Mouse (Mus musculus) hindbrain, embryonic 16.5 days (tissue): ENCODE data around the gene Fignl1. TPM values are rescaled to one million over a fixed set of nuclear protein-coding genes. Genes with fewer than 3 reads are reported as not detected.

Source experiments
- ATAC-seq: fragments of 200-750 bp; cut with Nextera tagmentation; 2 replicates; pipeline ENCODE4 v1.8.0; 2017; ENCODE audit warnings: moderate TSS enrichment, moderate library complexity
- H3K27ac ChIP-seq: fragments of 300-500 bp; sonication (generic); 2 replicates; pipeline ENCODE4 v1.5.1; 2014; ENCODE audit warnings: low read depth, mild to moderate bottlenecking, control low read depth, low read length, moderate library complexity
- H3K27me3 ChIP-seq: fragments of 300-500 bp; sonication (generic); replicated peaks from 2 replicates; pipeline ENCODE4 v1.6.1; 2014; ENCODE audit warnings: low read length; ENCODE audit not compliant: control insufficient read depth, insufficient read depth
- H3K36me3 ChIP-seq: fragments of 300-500 bp; sonication (generic); 2 replicates; pipeline ENCODE4 v1.6.1; 2014; ENCODE audit warnings: mild to moderate bottlenecking, low read length, moderate library complexity, mixed read lengths; ENCODE audit not compliant: control insufficient read depth, insufficient read depth
- H3K4me1 ChIP-seq: fragments of 300-500 bp; sonication (generic); 2 replicates; pipeline ENCODE4 v1.6.1; 2014; ENCODE audit warnings: low read depth, low read length; ENCODE audit not compliant: control insufficient read depth, insufficient read depth
- H3K4me2 ChIP-seq: fragments of 300-500 bp; sonication (generic); 2 replicates; pipeline ENCODE4 v1.6.1; 2014; ENCODE audit warnings: mild to moderate bottlenecking, low read length, control low read depth, moderate library complexity
- H3K4me3 ChIP-seq: fragments of 300-500 bp; sonication (generic); 2 replicates; pipeline ENCODE4 v1.5.1; 2014; ENCODE audit warnings: mild to moderate bottlenecking, low read length, control low read depth, moderate library complexity
- H3K9ac ChIP-seq: fragments of 300-500 bp; sonication (generic); 2 replicates; pipeline ENCODE4 v1.6.1; 2014; ENCODE audit warnings: low read depth, mild to moderate bottlenecking, control low read depth, low read length, moderate library complexity
- H3K9me3 ChIP-seq: fragments of 300-500 bp; sonication (generic); 2 replicates; pipeline ENCODE4 v1.6.1; 2014; ENCODE audit warnings: mild to moderate bottlenecking, low read length, moderate library complexity; ENCODE audit not compliant: control insufficient read depth
- WGBS: fragments of 180-500 bp; shearing (Covaris S2); extraction: QIAGEN DNeasy Blood & Tissue Kit; methylation state at CpG from one replicate; pipeline ENCODE4 v1.1.7; 2014; 5-methylcytosine and 5-hydroxymethylcytosine counted together
- polyA plus RNA-seq: library from polyadenylated mRNA; unstranded; fragments of >200 nt; fragmentation: Nextera tagmentation; extraction: Ambion mirVana; gene quantifications from 2 replicates; pipeline ENCODE4 v1.2.1, GENCODE M21; 2015

Gene Fignl1
- polyA plus RNA-seq, 1 experiment from 2014 or later = 12.4 TPM

GRCm38 (mm10) chr11:11801067-11801466, 7.7 kb downstream of the Fignl1 start:
- H3K27ac ChIP-seq = no peak overlapping the region
- 95% methylated on average over 9 of the region's 9 CpGs for WGBS
- no peaks in the 10 kb centered on the region for H3K9me3 ChIP-seq
- no peak overlapping the region for H3K4me3 ChIP-seq
- no peaks in the 10 kb centered on the region for H3K4me1 ChIP-seq
- no peak overlapping the region for H3K4me2 ChIP-seq
- no peaks in the 10 kb centered on the region for H3K27me3 ChIP-seq
- H3K36me3 ChIP-seq = 0 out of 2 replicates have a peak, but pooled peaks cover 3% of the 10 kb centered on the region
- ATAC-seq = no peak
- H3K9ac ChIP-seq = no peak overlapping the region

GRCm38 (mm10) chr11:11800304-11800703, 8.5 kb downstream of the Fignl1 start:
- H3K9ac ChIP-seq = no peak overlapping the region
- H3K4me1 ChIP-seq = no peaks in the 10 kb centered on the region
- no peak overlapping the region for H3K4me3 ChIP-seq
- H3K9me3 ChIP-seq = no peaks in the 10 kb centered on the region
- 96% methylated on average over 3 of the region's 3 CpGs for WGBS
- H3K4me2 ChIP-seq = no peak overlapping the region
- no peak overlapping the region for H3K27ac ChIP-seq
- 0 out of 2 replicates have a peak, but pooled peaks cover 3% of the 10 kb centered on the region for H3K36me3 ChIP-seq
- no peak for ATAC-seq
- H3K27me3 ChIP-seq = no peaks in the 10 kb centered on the region

- Histone ChIP-seq H3K27me3 (no peaks in the 10 kb centered on the region), H3K36me3 (0 out of 2 replicates have a peak, but pooled peaks cover 3% of the 10 kb centered on the region), H3K4me2 (no peak overlapping the region), H3K27ac (no peak overlapping the region), H3K4me3 (no peak overlapping the region), H3K4me1 (no peaks in the 10 kb centered on the region), H3K9ac (no peak overlapping the region), H3K9me3 (no peaks in the 10 kb centered on the region)
- WGBS = 92% methylated on average over 1 of the region's 1 CpGs
- no peak for ATAC-seq
Observed at GRCm38 (mm10) chr11:11798690-11799089, 10.1 kb downstream of the Fignl1 start.

GRCm38 (mm10) chr11:11794626-11795025, 14.1 kb downstream of the Fignl1 start:
- no peaks in the 10 kb centered on the region for H3K4me1 ChIP-seq
- ATAC-seq = no peak
- no peak overlapping the region for H3K9ac ChIP-seq
- H3K27me3 ChIP-seq = no peaks in the 10 kb centered on the region
- no peak overlapping the region for H3K4me3 ChIP-seq
- H3K36me3 ChIP-seq = no peaks in the 10 kb centered on the region
- no peak overlapping the region for H3K4me2 ChIP-seq
- 88% methylated on average over 1 of the region's 1 CpGs for WGBS
- H3K9me3 ChIP-seq = no peaks in the 10 kb centered on the region
- no peak overlapping the region for H3K27ac ChIP-seq

- H3K27ac ChIP-seq = no peak overlapping the region
- no peaks in the 10 kb centered on the region for H3K27me3 ChIP-seq
- H3K9me3 ChIP-seq = no peaks in the 10 kb centered on the region
- 1% methylated on average over 8 of the region's 8 CpGs for WGBS
- H3K36me3 ChIP-seq = no peaks in the 10 kb centered on the region
- no peak overlapping the region for H3K9ac ChIP-seq
- no peaks in the 10 kb centered on the region for H3K4me1 ChIP-seq
- peak; percentile 98 for ATAC-seq
- peak overlapping the region; percentile 49 for H3K4me2 ChIP-seq
- peak overlapping the region; percentile 20; the same call in 1 of the 2 replicates for H3K4me3 ChIP-seq
Observed at GRCm38 (mm10) chr11:11788521-11788974, 20.2 kb downstream of the Fignl1 start.

GRCm38 (mm10) chr11:11785457-11785856, 23.3 kb downstream of the Fignl1 start:
- no peaks in the 10 kb centered on the region for H3K4me1 ChIP-seq
- no peak overlapping the region for H3K4me3 ChIP-seq
- no peak for ATAC-seq
- no peaks in the 10 kb centered on the region for H3K27me3 ChIP-seq
- H3K4me2 ChIP-seq = no peak overlapping the region
- WGBS = 68% methylated on average over 6 of the region's 6 CpGs
- H3K27ac ChIP-seq = no peak overlapping the region
- no peaks in the 10 kb centered on the region for H3K36me3 ChIP-seq
- no peaks in the 10 kb centered on the region for H3K9me3 ChIP-seq
- H3K9ac ChIP-seq = no peak overlapping the region

GRCm38 (mm10) chr11:11781728-11782127, 27.0 kb downstream of the Fignl1 start:
- no peaks in the 10 kb centered on the region for H3K4me1 ChIP-seq
- H3K36me3 ChIP-seq = no peaks in the 10 kb centered on the region
- H3K4me3 ChIP-seq = no peak overlapping the region
- no peaks in the 10 kb centered on the region for H3K9me3 ChIP-seq
- no peak overlapping the region for H3K9ac ChIP-seq
- no peak for ATAC-seq
- H3K27ac ChIP-seq = no peak overlapping the region
- H3K4me2 ChIP-seq = no peak overlapping the region
- WGBS = 84% methylated on average over 8 of the region's 8 CpGs
- H3K27me3 ChIP-seq = no peaks in the 10 kb centered on the region

GRCm38 (mm10) chr11:11778345-11778744, 30.4 kb downstream of the Fignl1 start:
- Histone ChIP-seq H3K4me2 (no peak overlapping the region), H3K27ac (no peak overlapping the region), H3K4me3 (no peak overlapping the region), H3K9ac (no peak overlapping the region), H3K4me1 (no peaks in the 10 kb centered on the region), H3K36me3 (no peaks in the 10 kb centered on the region), H3K9me3 (no peaks in the 10 kb centered on the region), H3K27me3 (no peaks in the 10 kb centered on the region)
- no peak for ATAC-seq
- 93% methylated on average over 6 of the region's 6 CpGs for WGBS

- WGBS = 92% methylated on average over 2 of the region's 2 CpGs
- Histone ChIP-seq H3K4me3 (no peak overlapping the region), H3K36me3 (no peaks in the 10 kb centered on the region)
Observed at GRCm38 (mm10) chr11:11777796-11778195, 31.0 kb downstream of the Fignl1 start.

GRCm38 (mm10) chr11:11777246-11777645, 31.5 kb downstream of the Fignl1 start:
- WGBS = 80% methylated on average over 3 of the region's 3 CpGs

More at GRCm38 (mm10) chr11:11777796-11778195, 31.0 kb downstream of the Fignl1 start:
- Histone ChIP-seq H3K4me2 (no peak overlapping the region), H3K27ac (no peak overlapping the region), H3K4me1 (no peaks in the 10 kb centered on the region), H3K9ac (no peak overlapping the region), H3K9me3 (no peaks in the 10 kb centered on the region), H3K27me3 (no peaks in the 10 kb centered on the region)
- ATAC-seq = no peak

More at GRCm38 (mm10) chr11:11777246-11777645, 31.5 kb downstream of the Fignl1 start:
- no peak overlapping the region for H3K4me3 ChIP-seq
- no peaks in the 10 kb centered on the region for H3K9me3 ChIP-seq
- H3K9ac ChIP-seq = no peak overlapping the region
- H3K4me2 ChIP-seq = no peak overlapping the region
- no peaks in the 10 kb centered on the region for H3K36me3 ChIP-seq
- H3K4me1 ChIP-seq = no peaks in the 10 kb centered on the region
- no peak overlapping the region for H3K27ac ChIP-seq
- H3K27me3 ChIP-seq = no peaks in the 10 kb centered on the region
- no peak for ATAC-seq
